ENCODE assay signal across 8 mouse cellular contexts in genomic region chr8:88200724-88201495, GRCm38 (mm10). TPM values are rescaled to one million over a fixed set of nuclear protein-coding genes. Genes with fewer than 3 reads are reported as not detected.
DNase-seq lines count a peak whose midpoint lies in the region; ATAC-seq and TF ChIP-seq lines count a peak whose summit lies in the region.

No protein-coding gene starts in this region.

- TF ChIP-seq POLR2A in bone marrow macrophage, adult 2 months (IDR thresholded peaks at IDR 0.05; ENCODE audit: borderline replicate concordance, low read depth, low read length): no peak

- peaks cover 20% of the 10 kb centered on the region for H3K4me1 ChIP-seq in bone marrow macrophage, adult 2 months (ENCODE audit: control insufficient read depth, insufficient read depth, low read length)
- peaks cover 4 to 28% of the 10 kb centered on the region in 2 experiments; a peak in 3 of 4 replicates for H3K4me1 ChIP-seq in heart, embryonic 14.5 days (ENCODE audit: control insufficient read depth in 2 of 2, insufficient read depth in 2 of 2, low read length in 2 of 2)
- peaks cover 23% of the 10 kb centered on the region for H3K4me1 ChIP-seq in liver, embryonic 16.5 days (ENCODE audit: control insufficient read depth, low read depth, low read length)

- peak overlapping the region; percentile 87 for H3K4me3 ChIP-seq in left cerebral cortex, adult 2 months
- H3K4me3 ChIP-seq in bone marrow macrophage, adult 2 months (ENCODE audit: insufficient read depth, low read length): peak overlapping the region; percentile 98
- peak overlapping the region; percentile 89 to 100 for H3K4me3 ChIP-seq in heart, embryonic 14.5 days (ENCODE audit: control insufficient read depth in 1 of 2, insufficient read depth in 1 of 2, low read depth in 1 of 2, low read length in 2 of 2)
- peak overlapping the region; percentile 88 for H3K4me3 ChIP-seq in liver, embryonic 16.5 days (ENCODE audit: low read depth, low read length)

- 13% methylated on average over 10 of the region's 10 CpGs for WGBS in heart, embryonic 14.5 days
- whole genome bisulfite sequencing in liver, embryonic 16.5 days (ENCODE audit: insufficient replicate concordance): 17% methylated on average over 10 of the region's 10 CpGs

- intact Hi-C loops in left cerebral cortex, adult 2 months (cut with DNase I): loop anchor here (5.0 kb wide), 1 partner anchor 41 kb away; no protein-coding TSS in a partner anchor
- intact Hi-C loops in left cerebral cortex, postnatal 36 days (cut with DNase I): loop anchor here (5.0 kb wide), 1 partner anchor 41 kb away; no protein-coding TSS in a partner anchor

- H3K27ac ChIP-seq in left cerebral cortex, adult 2 months: peak overlapping the region; percentile 64; the same call in 1 of the 2 replicates
- no peak overlapping the region for H3K27ac ChIP-seq in bone marrow macrophage, adult 2 months (ENCODE audit: insufficient read depth, low read depth, low read length)
- H3K27ac ChIP-seq in heart, embryonic 14.5 days (replicated peaks in 1 of 2; ENCODE audit: control insufficient read depth in 1 of 2, insufficient read depth in 1 of 2, low read depth in 2 of 2, low read length in 2 of 2): no peak overlapping the region
- H3K27ac ChIP-seq in liver, embryonic 16.5 days (ENCODE audit: low read length): peak overlapping the region; percentile 94

- no peak for TF ChIP-seq CTCF in left cerebral cortex, adult 2 months (IDR thresholded peaks at IDR 0.05)
- TF ChIP-seq CTCF in bone marrow macrophage, adult 2 months (IDR thresholded peaks at IDR 0.05; ENCODE audit: low read depth, low read length): no peak

- H3K36me3 ChIP-seq in heart, embryonic 14.5 days (ENCODE audit: control insufficient read depth, insufficient read depth, low read length): peaks cover 2% of the 10 kb centered on the region
- no peaks in the 10 kb centered on the region for H3K36me3 ChIP-seq in liver, embryonic 16.5 days (ENCODE audit: control insufficient read depth, insufficient read depth)

- no peaks in the 10 kb centered on the region for H3K27me3 ChIP-seq in heart, embryonic 14.5 days (ENCODE audit: control insufficient read depth, insufficient read depth, low read length)
- H3K27me3 ChIP-seq in liver, embryonic 16.5 days (ENCODE audit: control insufficient read depth, insufficient read depth, low read depth, low read length): no peaks in the 10 kb centered on the region

- DNase-seq in left cerebral cortex, adult 2 months (ENCODE audit: extremely low spot score in 1 of 2, low spot score in 2 of 2): no peak
- no peak for DNase-seq in left cerebral cortex, postnatal 36 days (ENCODE audit: low spot score in 2 of 2)
- peak; percentile 11 for DNase-seq in thymus, postnatal 25 days
- no peak for DNase-seq in spleen, postnatal 4 days (ENCODE audit: low spot score in 2 of 2)
- no peak for DNase-seq in layer of hippocampus, postnatal 14 days (ENCODE audit: low spot score in 2 of 2)

- no peaks in the 10 kb centered on the region for H3K9me3 ChIP-seq in heart, embryonic 14.5 days (ENCODE audit: control insufficient read depth, low read length)
- H3K9me3 ChIP-seq in liver, embryonic 16.5 days (replicated peaks; ENCODE audit: control insufficient read depth, low read length): no peaks in the 10 kb centered on the region

- peak overlapping the region; percentile 96 for H3K4me2 ChIP-seq in heart, embryonic 14.5 days (ENCODE audit: low read length)
- H3K4me2 ChIP-seq in liver, embryonic 16.5 days (ENCODE audit: low read depth, low read length): peak overlapping the region; percentile 98

- H3K9ac ChIP-seq in heart, embryonic 14.5 days (ENCODE audit: low read length): peak overlapping the region; percentile 91
- H3K9ac ChIP-seq in liver, embryonic 16.5 days (ENCODE audit: low read depth, low read length): peak overlapping the region; percentile 88

- no peak for ATAC-seq in heart, embryonic 14.5 days (ENCODE audit: insufficient number of reproducible peaks, insufficient read depth, low FRiP score, low read depth)
- no peak for ATAC-seq in liver, embryonic 16.5 days (ENCODE audit: low read depth)

RNA-seq across cellular contexts. Expression of gene Tent4b, which starts 1.9 kb away (rescaled TPM):
- total RNA-seq in left cerebral cortex, adult 2 months (2021): 10 to 100 TPM; 38.6 to 39.8 TPM
- 10 to 100 TPM; 36.5 to 37.9 TPM for total RNA-seq in left cerebral cortex, postnatal 36 days (2021)
- 28.9 and 31.0 TPM in 2 replicates for polyA plus RNA-seq in bone marrow macrophage, adult 2 months (2012; ENCODE audit: insufficient read depth, insufficient read length, missing spikeins)
- polyA plus RNA-seq in heart, embryonic 14.5 days (2014; fragmentation: Nextera tagmentation; extraction: Ambion mirVana): 9.1 and 10.1 TPM in 2 replicates
- polyA plus RNA-seq in liver, embryonic 16.5 days (2015; fragmentation: Nextera tagmentation; extraction: Ambion mirVana): 2.5 and 2.7 TPM in 2 replicates
- 10 to 100 TPM; 31.5 to 33.5 TPM for total RNA-seq in layer of hippocampus, postnatal 14 days (2021)

Comparison
In these comparisons a context has a peak if more than half of its experiments do, and no peak if none do; other contexts are left out.
1. H3K27ac ChIP-seq: peak in left cerebral cortex, adult 2 months (single experiment) and liver, embryonic 16.5 days (single experiment); none in bone marrow macrophage, adult 2 months (single experiment) and heart, embryonic 14.5 days (0 of 2).
2. Peak in every context shown above with its lines, with median percentiles within 50 percentile points of each other: H3K4me3 ChIP-seq.